Mouse (Mus musculus): ENCODE results near the gene Mmp8. TPM values are rescaled to one million over a fixed set of nuclear protein-coding genes. Genes with fewer than 3 reads are reported as not detected.

Mmp8 gene
- 10 to 100 TPM; 28.1 to 44.2 TPM for total RNA-seq (2023)

DNA sequence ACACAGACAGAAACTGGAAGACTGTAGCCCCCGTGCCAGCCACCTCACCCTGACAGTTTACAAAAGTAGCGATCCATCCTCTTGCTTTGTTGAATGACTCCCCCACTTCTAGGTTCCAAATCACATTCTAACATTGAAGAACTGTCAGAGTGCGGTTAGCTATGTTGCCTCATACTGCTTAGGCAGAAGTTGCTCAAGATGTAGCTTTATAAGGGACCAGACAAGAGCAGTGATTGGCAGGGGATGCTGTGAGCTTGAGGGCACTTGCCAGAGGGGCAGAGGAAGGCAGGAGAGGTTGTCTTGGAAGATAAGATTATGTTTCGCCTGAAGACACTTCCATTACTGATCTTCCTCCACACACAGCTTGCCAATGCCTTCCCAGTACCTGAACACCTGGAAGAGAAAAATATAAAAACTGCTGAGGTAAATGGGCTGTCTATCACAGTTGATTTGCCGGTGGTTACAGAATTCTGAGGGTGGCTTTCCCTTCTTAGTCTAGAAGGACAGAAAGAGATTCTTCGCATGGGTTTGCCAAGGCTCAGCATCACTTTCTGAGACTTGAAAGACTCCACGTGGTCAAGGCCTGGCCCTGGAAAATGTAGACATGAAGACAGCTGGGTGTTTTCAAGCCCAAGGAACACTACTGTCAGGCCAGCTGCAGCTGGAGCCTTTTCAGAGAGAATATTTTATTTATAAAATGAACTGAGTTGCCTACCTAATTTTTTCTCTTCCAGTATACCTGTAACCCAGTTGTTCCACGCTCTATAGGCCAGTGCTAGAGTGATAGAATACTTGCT is at the start of gene Mmp8:
Gene Mmp8 (plus strand): TSS at position 236 of the 797 bp plus-strand sequence.

GRCm38 (mm10) chr9:7571162-7571561 is 12.9 kb downstream of the Mmp8 start, which contains the start of gene Mmp27:
Gene Mmp27, plus strand, starts transcription at chr9:7571396.

Other genes with a start within 250 kb of the Mmp8 start
- gene Mmp12, start 214.1 kb upstream of the Mmp8 start, total RNA-seq (2023): 10 to 100 TPM; 23.0 to 44.1 TPM
- not detected for gene Mmp1b, start 170.4 kb upstream of the Mmp8 start, total RNA-seq (2023)
- gene Mmp3, start 112.6 kb upstream of the Mmp8 start, total RNA-seq (2023): not detected
- not detected for gene Mmp10, start 56.1 kb upstream of the Mmp8 start, total RNA-seq (2023)
- gene Mmp27, start 12.9 kb downstream of the Mmp8 start, total RNA-seq (2023): under 1 TPM; 0.55 to 0.79 TPM
- gene Mmp20, start 69.8 kb downstream of the Mmp8 start, total RNA-seq (2023): not detected
- not detected for gene Mmp7, start 133.6 kb downstream of the Mmp8 start, total RNA-seq (2023)
- 10 to 100 TPM; 85.0 to 87.4 TPM for gene Tmem123, start 205.6 kb downstream of the Mmp8 start, total RNA-seq (2023)